Mouse (Mus musculus): ENCODE data around the gene H2-M5. TPM values are rescaled to one million over a fixed set of nuclear protein-coding genes. Genes with fewer than 3 reads are reported as not detected.
"Not testable (repeated sequence)": the region's sequence is repeated elsewhere in the genome, so short reads cannot be mapped to it uniquely, and the experiment has no call there.

Gene H2-M5
- polyA plus RNA-seq (2014; fragmentation: Nextera tagmentation; extraction: Ambion mirVana) = 0.16 and 0.39 TPM in 2 replicates

DNA sequence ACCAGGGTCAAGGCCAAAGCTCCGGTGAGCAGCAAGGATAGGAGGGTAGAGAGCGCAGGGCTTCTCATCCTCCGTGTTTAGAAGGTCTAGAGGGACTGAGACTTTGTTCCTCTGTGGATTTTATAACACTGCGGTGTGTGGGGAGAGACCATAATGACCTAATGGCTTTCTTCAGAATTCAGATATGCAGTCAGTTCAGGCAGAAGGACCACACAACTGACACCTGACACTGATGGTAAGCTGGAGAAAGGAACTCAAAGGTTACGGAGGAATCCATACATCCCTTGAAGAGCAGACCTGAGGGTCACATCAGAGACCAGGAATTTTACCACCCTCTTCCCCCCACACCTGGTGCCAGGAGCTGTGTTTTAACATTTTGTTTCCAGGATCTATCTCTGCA lies at the start of gene H2-M5:
H2-M5 (minus strand) TSS at position 101 of the 400 bp plus-strand sequence.
- Histone ChIP-seq H3K27me3 (ENCODE audit: control insufficient read depth, insufficient read depth, low read length) (peaks cover 23% of the 10 kb centered on the region), H3K4me3 (ENCODE audit: low read length) (peak within 1 kb of the TSS; percentile 15; the same call in 1 of the 2 replicates), H3K4me2 (replicated peaks; ENCODE audit: low read depth, low read length) (peak within 1 kb of the TSS; percentile 16), H3K4me1 (ENCODE audit: control insufficient read depth, insufficient read depth, low read length) (no peaks in the 10 kb centered on the region), H3K9me3 (ENCODE audit: control insufficient read depth, low read length) (no peaks in the 10 kb centered on the region), H3K36me3 (ENCODE audit: control insufficient read depth, insufficient read depth, low read length) (no peaks in the 10 kb centered on the region), H3K27ac (ENCODE audit: low read depth, low read length) (no peak within 1 kb of the TSS), H3K9ac (ENCODE audit: low read depth, low read length) (no peak within 1 kb of the TSS)
- no peak for ATAC-seq (ENCODE audit: low FRiP score, low TSS enrichment)
- 20% methylated on average over 5 of the region's 5 CpGs for WGBS

- Histone ChIP-seq H3K36me3 (ENCODE audit: control insufficient read depth, insufficient read depth, low read length) (no peaks in the 10 kb centered on the region), H3K4me1 (ENCODE audit: control insufficient read depth, insufficient read depth, low read length) (no peaks in the 10 kb centered on the region)
- ATAC-seq (ENCODE audit: low FRiP score, low TSS enrichment) = 0 out of 2 replicates have a peak, but pooled peaks have one; percentile 16
Measured at GRCm38 (mm10) chr17:37029162-37029561, 39.8 kb upstream of the H2-M5 start.

DNA sequence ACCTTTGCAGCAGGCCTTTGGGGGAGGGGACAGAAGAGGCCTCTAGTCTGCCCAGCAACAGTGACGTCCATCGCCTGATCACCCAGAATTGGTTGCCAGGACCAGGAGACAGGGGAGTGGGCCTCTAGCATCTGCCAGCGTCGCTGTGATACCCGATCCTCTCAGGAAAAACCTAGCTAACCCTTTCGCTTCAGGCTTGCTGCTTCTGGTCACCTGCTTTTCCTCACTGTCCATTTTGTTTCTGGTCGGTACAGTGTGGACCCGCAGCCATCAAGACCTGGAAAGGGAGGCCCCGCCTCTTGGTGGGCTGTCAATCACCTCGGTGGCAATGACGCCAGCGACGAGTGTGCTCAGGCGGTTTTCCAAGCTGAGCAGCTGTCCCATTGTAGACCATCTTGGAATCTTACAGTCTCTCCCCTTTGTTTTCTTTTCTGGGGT lies 39.4 kb upstream of the H2-M5 start:
- Histone ChIP-seq H3K4me3 (ENCODE audit: low read length) (peak overlapping the region; percentile 39), H3K36me3 (ENCODE audit: control insufficient read depth, insufficient read depth, low read length) (no peaks in the 10 kb centered on the region), H3K27ac (ENCODE audit: low read depth, low read length) (peak overlapping the region; percentile 92), H3K4me2 (replicated peaks; ENCODE audit: low read depth, low read length) (peak overlapping the region; percentile 31), H3K9ac (ENCODE audit: low read depth, low read length) (peak overlapping the region; percentile 25), H3K27me3 (ENCODE audit: control insufficient read depth, insufficient read depth, low read length) (no peaks in the 10 kb centered on the region), H3K4me1 (ENCODE audit: control insufficient read depth, insufficient read depth, low read length) (no peaks in the 10 kb centered on the region), H3K9me3 (ENCODE audit: control insufficient read depth, low read length) (no peaks in the 10 kb centered on the region)
- ATAC-seq (ENCODE audit: low FRiP score, low TSS enrichment) = peak; percentile 99
- WGBS = 0% methylated on average over 14 of the region's 14 CpGs

More at GRCm38 (mm10) chr17:37029162-37029561, 39.8 kb upstream of the H2-M5 start:
- peak overlapping the region; percentile 31 for H3K4me2 ChIP-seq (replicated peaks; ENCODE audit: low read depth, low read length)
- peak overlapping the region; percentile 92 for H3K27ac ChIP-seq (ENCODE audit: low read depth, low read length)
- H3K9ac ChIP-seq (ENCODE audit: low read depth, low read length) = no peak overlapping the region; the same call in 1 of the 2 replicates
- H3K9me3 ChIP-seq (ENCODE audit: control insufficient read depth, low read length) = no peaks in the 10 kb centered on the region
- 69% methylated on average over 8 of the region's 8 CpGs for WGBS
- H3K27me3 ChIP-seq (ENCODE audit: control insufficient read depth, insufficient read depth, low read length) = no peaks in the 10 kb centered on the region
- peak overlapping the region; percentile 39 for H3K4me3 ChIP-seq (ENCODE audit: low read length)

DNA sequence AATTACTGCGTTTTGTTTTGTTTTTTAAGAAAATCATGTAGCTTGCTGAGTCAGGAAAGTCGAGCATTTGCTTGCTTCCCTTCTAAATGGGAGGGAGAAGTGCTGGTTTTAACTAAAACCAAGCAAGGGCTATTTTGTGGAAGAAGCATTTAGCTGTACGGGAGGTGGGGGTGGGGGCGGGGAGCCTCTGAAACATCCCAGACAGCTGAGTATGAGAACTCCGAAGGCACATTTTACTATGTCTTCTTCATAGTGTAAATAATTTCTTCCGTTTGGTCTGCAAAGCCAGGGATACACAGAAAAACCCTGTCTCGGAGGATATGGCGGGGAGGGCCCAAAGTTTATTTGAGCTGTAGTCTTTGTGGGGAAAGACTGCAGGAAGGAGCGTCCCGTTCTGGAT lies 38.9 kb upstream of the H2-M5 start:
- H3K27ac ChIP-seq (ENCODE audit: low read depth, low read length) = peak overlapping the region; percentile 92
- H3K4me2 ChIP-seq (replicated peaks; ENCODE audit: low read depth, low read length) = peak overlapping the region; percentile 31
- ATAC-seq (ENCODE audit: low FRiP score, low TSS enrichment) = peak; percentile 50
- H3K27me3 ChIP-seq (ENCODE audit: control insufficient read depth, insufficient read depth, low read length) = no peaks in the 10 kb centered on the region
- H3K9ac ChIP-seq (ENCODE audit: low read depth, low read length) = peak overlapping the region; percentile 25
- H3K36me3 ChIP-seq (ENCODE audit: control insufficient read depth, insufficient read depth, low read length) = no peaks in the 10 kb centered on the region
- H3K9me3 ChIP-seq (ENCODE audit: control insufficient read depth, low read length) = no peaks in the 10 kb centered on the region
- no peaks in the 10 kb centered on the region for H3K4me1 ChIP-seq (ENCODE audit: control insufficient read depth, insufficient read depth, low read length)
- H3K4me3 ChIP-seq (ENCODE audit: low read length) = peak overlapping the region; percentile 39
- WGBS = 5% methylated on average over 10 of the region's 10 CpGs

DNA sequence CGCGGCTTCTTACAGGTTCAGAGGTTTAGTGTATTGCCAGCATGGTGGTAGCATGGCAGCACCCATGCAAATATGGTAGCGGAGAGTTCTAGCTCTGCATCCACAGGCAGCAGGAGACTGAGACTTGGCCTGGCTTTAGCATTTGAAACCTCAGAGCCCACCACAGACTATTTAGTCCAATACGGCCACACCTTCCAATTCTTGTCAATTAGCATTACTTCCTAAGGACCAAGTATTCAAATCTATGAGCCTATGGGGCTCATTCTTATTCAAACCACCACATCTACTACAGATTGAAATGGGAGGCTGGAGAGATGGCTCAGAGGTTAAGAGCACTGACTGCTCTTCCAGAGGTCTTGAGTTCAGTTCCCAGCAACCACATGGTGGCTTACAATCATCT lies 38.1 kb upstream of the H2-M5 start:
- no peaks in the 10 kb centered on the region for H3K36me3 ChIP-seq (ENCODE audit: control insufficient read depth, insufficient read depth, low read length)
- no peaks in the 10 kb centered on the region for H3K4me1 ChIP-seq (ENCODE audit: control insufficient read depth, insufficient read depth, low read length)
- no peaks in the 10 kb centered on the region for H3K27me3 ChIP-seq (ENCODE audit: control insufficient read depth, insufficient read depth, low read length)
- no peak for ATAC-seq (ENCODE audit: low FRiP score, low TSS enrichment)
- H3K4me3 ChIP-seq (ENCODE audit: low read length) = no peak overlapping the region
- H3K9me3 ChIP-seq (ENCODE audit: control insufficient read depth, low read length) = no peaks in the 10 kb centered on the region
- no peak overlapping the region for H3K27ac ChIP-seq (ENCODE audit: low read depth, low read length)
- 96% methylated on average over 4 of the region's 4 CpGs for WGBS
- no peak overlapping the region for H3K9ac ChIP-seq (ENCODE audit: low read depth, low read length)
- H3K4me2 ChIP-seq (replicated peaks; ENCODE audit: low read depth, low read length) = no peak overlapping the region

DNA sequence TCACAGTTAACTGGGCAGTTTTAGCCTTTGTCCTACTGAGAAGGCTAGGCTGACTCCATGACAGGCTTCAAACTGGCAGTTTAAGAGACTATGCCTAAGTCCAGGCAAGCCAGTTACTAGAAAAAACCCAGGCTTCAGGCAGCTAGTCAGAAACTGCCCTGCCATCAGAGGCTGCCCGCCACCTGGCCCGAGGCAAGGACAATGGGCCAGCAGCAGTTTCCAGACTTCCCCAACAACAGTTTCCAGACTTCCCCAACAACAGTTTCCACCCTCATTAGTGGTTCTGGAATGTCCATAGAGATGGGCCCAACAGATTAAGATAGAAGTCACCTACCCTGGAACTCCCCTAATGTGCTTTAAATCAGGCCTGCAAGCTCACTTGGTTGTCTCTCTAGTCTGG lies 37.1 kb upstream of the H2-M5 start:
- 86% methylated on average over 2 of the region's 2 CpGs for WGBS
- H3K27me3 ChIP-seq (ENCODE audit: control insufficient read depth, insufficient read depth, low read length) = no peaks in the 10 kb centered on the region
- ATAC-seq (ENCODE audit: low FRiP score, low TSS enrichment) = no peak

GRCm38 (mm10) chr17:37022628-37023576 lies 33.6 kb upstream of the H2-M5 start, which contains the start of gene Mog:
Gene Mog, minus strand, starts transcription at chr17:37023398.
- 74% methylated on average over 9 of the region's 9 CpGs for WGBS
- Histone ChIP-seq H3K4me3 (ENCODE audit: low read length) (no peak within 1 kb of the TSS), H3K27ac (ENCODE audit: low read depth, low read length) (no peak within 1 kb of the TSS), H3K36me3 (ENCODE audit: control insufficient read depth, insufficient read depth, low read length) (no peaks in the 10 kb centered on the region), H3K9ac (ENCODE audit: low read depth, low read length) (no peak within 1 kb of the TSS), H3K27me3 (ENCODE audit: control insufficient read depth, insufficient read depth, low read length) (no peaks in the 10 kb centered on the region), H3K9me3 (ENCODE audit: control insufficient read depth, low read length) (no peaks in the 10 kb centered on the region), H3K4me2 (replicated peaks; ENCODE audit: low read depth, low read length) (no peak within 1 kb of the TSS), H3K4me1 (ENCODE audit: control insufficient read depth, insufficient read depth, low read length) (no peaks in the 10 kb centered on the region)
- ATAC-seq (ENCODE audit: low FRiP score, low TSS enrichment) = no peak

More for the DNA sequence above, 37.1 kb upstream of the H2-M5 start:
- H3K9ac ChIP-seq (ENCODE audit: low read depth, low read length) = no peak overlapping the region
- no peak overlapping the region for H3K4me3 ChIP-seq (ENCODE audit: low read length)
- H3K27ac ChIP-seq (ENCODE audit: low read depth, low read length) = no peak overlapping the region
- no peak overlapping the region for H3K4me2 ChIP-seq (replicated peaks; ENCODE audit: low read depth, low read length)
- no peaks in the 10 kb centered on the region for H3K36me3 ChIP-seq (ENCODE audit: control insufficient read depth, insufficient read depth, low read length)
- H3K9me3 ChIP-seq (ENCODE audit: control insufficient read depth, low read length) = no peaks in the 10 kb centered on the region
- no peaks in the 10 kb centered on the region for H3K4me1 ChIP-seq (ENCODE audit: control insufficient read depth, insufficient read depth, low read length)

DNA sequence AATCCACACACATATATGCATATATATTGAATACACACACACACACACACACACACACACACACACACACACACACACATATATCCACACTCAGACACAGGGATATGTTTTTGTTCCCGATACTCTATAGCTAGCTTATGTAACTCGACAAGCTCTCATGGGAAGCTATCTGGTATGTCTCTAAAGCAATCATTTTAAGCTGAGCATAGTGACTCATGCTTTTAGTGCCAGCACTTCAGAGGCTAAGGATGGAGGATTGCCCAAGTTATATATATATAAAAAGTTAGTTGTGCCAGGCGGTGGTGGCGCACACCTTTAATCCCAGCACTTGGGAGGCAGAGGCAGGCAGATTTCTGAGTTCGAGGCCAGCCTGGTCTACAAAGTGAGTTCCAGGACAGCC lies 29.9 kb upstream of the H2-M5 start:
- not testable (repeated sequence) for H3K9ac ChIP-seq (ENCODE audit: low read depth, low read length); H3K27me3 ChIP-seq (ENCODE audit: control insufficient read depth, insufficient read depth, low read length); H3K27ac ChIP-seq (ENCODE audit: low read depth, low read length); H3K9me3 ChIP-seq (ENCODE audit: control insufficient read depth, low read length); H3K36me3 ChIP-seq (ENCODE audit: control insufficient read depth, insufficient read depth, low read length); ATAC-seq (ENCODE audit: low FRiP score, low TSS enrichment); H3K4me1 ChIP-seq (ENCODE audit: control insufficient read depth, insufficient read depth, low read length); H3K4me2 ChIP-seq (replicated peaks; ENCODE audit: low read depth, low read length); H3K4me3 ChIP-seq (ENCODE audit: low read length)
- 95% methylated on average over 5 of the region's 5 CpGs for WGBS

DNA sequence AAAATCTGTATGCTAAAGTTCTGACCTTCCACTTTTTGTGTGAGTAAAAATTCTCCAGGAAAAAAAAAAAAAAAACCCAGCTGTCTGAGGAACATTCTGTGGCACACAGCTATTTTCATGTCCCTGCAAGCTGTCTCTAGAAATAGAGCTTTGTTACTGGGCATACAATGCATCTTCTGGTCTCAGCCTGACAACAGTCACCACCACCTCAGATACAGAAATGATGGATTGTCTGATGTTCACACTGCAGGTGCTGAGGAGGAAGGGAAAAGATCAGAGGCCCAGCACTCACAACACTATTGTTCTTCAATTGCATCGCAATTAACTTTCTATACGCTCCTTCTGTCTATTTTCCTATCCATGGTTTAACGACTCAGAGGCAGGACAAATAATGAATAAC lies 29.0 kb upstream of the H2-M5 start:
- H3K27me3 ChIP-seq (ENCODE audit: control insufficient read depth, insufficient read depth, low read length) = no peaks in the 10 kb centered on the region
- no peaks in the 10 kb centered on the region for H3K4me1 ChIP-seq (ENCODE audit: control insufficient read depth, insufficient read depth, low read length)
- no peak overlapping the region for H3K9ac ChIP-seq (ENCODE audit: low read depth, low read length)
- H3K9me3 ChIP-seq (ENCODE audit: control insufficient read depth, low read length) = no peaks in the 10 kb centered on the region
- no peaks in the 10 kb centered on the region for H3K36me3 ChIP-seq (ENCODE audit: control insufficient read depth, insufficient read depth, low read length)
- H3K4me2 ChIP-seq (replicated peaks; ENCODE audit: low read depth, low read length) = no peak overlapping the region
- 77% methylated on average over 3 of the region's 3 CpGs for WGBS
- no peak for ATAC-seq (ENCODE audit: low FRiP score, low TSS enrichment)
- no peak overlapping the region for H3K27ac ChIP-seq (ENCODE audit: low read depth, low read length)
- H3K4me3 ChIP-seq (ENCODE audit: low read length) = no peak overlapping the region
